Mouse (Mus musculus): ENCODE data around the gene Wbp4. TPM values are rescaled to one million over a fixed set of nuclear protein-coding genes. Genes with fewer than 3 reads are reported as not detected.

Wbp4 gene
- polyA plus RNA-seq, 1 experiment from 2014 or later: 46.1 TPM

DNA sequence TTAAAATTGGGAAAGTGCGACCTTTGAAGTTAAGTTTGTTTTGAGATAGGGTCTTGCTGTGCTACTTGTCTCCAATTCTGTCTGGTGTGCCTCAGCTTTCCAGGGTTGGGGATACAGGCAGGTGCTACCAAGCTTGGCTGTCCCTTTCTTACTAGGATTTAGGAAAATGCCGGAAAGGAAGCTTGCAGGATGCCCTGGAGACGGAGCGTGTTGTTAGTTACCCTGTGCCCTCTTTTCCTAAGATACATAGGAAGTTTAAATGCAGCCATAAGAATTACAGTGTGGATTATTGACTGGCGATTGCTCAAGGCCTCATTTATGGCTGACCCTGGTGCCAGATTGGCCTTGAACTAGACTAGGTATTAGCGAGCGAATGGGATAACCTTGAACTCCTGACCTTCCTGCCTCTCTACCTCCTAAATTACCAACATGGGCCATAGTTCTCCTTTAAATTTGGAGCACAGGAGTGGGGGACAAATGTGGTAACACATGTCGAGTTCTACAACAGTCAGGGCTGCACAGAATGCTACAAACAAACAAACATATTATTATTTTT, 35.9 kb upstream of the Wbp4 start:
- no peak overlapping the region for H3K4me3 ChIP-seq
- DNase-seq (ENCODE audit: low spot score): no peak
- H3K27ac ChIP-seq (replicated peaks): no peak overlapping the region
- H3K36me3 ChIP-seq: no peaks in the 10 kb centered on the region
- no peaks in the 10 kb centered on the region for H3K27me3 ChIP-seq (ENCODE audit: low read depth, poor library complexity, severe bottlenecking)
- H3K4me1 ChIP-seq: no peaks in the 10 kb centered on the region
- H3K9me3 ChIP-seq (replicated peaks): no peaks in the 10 kb centered on the region
- 92% methylated on average over 8 of the region's 8 CpGs for WGBS

GRCm38 (mm10) chr14:79516751-79517150, 35.4 kb upstream of the Wbp4 start:
- DNase-seq (ENCODE audit: low spot score): no peak
- Histone ChIP-seq H3K27me3 (ENCODE audit: low read depth, poor library complexity, severe bottlenecking) (no peaks in the 10 kb centered on the region), H3K27ac (replicated peaks) (no peak overlapping the region), H3K36me3 (no peaks in the 10 kb centered on the region), H3K9me3 (replicated peaks) (no peaks in the 10 kb centered on the region), H3K4me3 (no peak overlapping the region), H3K4me1 (no peaks in the 10 kb centered on the region)
- WGBS: 86% methylated on average over 2 of the region's 2 CpGs

GRCm38 (mm10) chr14:79516243-79516610, 34.9 kb upstream of the Wbp4 start:
- no peak for DNase-seq (ENCODE audit: low spot score)

GRCm38 (mm10) chr14:79515511-79516242, 34.4 kb upstream of the Wbp4 start:
- H3K4me3 ChIP-seq: no peak overlapping the region
- no peak for DNase-seq (ENCODE audit: low spot score)
- H3K4me1 ChIP-seq: no peaks in the 10 kb centered on the region
- no peaks in the 10 kb centered on the region for H3K36me3 ChIP-seq
- 87% methylated on average over 8 of the region's 8 CpGs for WGBS
- H3K27ac ChIP-seq (replicated peaks): no peak overlapping the region
- H3K9me3 ChIP-seq (replicated peaks): no peaks in the 10 kb centered on the region
- no peaks in the 10 kb centered on the region for H3K27me3 ChIP-seq (ENCODE audit: low read depth, poor library complexity, severe bottlenecking)

More at GRCm38 (mm10) chr14:79516243-79516610, 34.9 kb upstream of the Wbp4 start:
- Histone ChIP-seq H3K27ac (replicated peaks) (no peak overlapping the region), H3K36me3 (no peaks in the 10 kb centered on the region), H3K4me1 (no peaks in the 10 kb centered on the region), H3K9me3 (replicated peaks) (no peaks in the 10 kb centered on the region), H3K27me3 (ENCODE audit: low read depth, poor library complexity, severe bottlenecking) (no peaks in the 10 kb centered on the region), H3K4me3 (no peak overlapping the region)
- WGBS: 82% methylated on average over 5 of the region's 5 CpGs

DNA sequence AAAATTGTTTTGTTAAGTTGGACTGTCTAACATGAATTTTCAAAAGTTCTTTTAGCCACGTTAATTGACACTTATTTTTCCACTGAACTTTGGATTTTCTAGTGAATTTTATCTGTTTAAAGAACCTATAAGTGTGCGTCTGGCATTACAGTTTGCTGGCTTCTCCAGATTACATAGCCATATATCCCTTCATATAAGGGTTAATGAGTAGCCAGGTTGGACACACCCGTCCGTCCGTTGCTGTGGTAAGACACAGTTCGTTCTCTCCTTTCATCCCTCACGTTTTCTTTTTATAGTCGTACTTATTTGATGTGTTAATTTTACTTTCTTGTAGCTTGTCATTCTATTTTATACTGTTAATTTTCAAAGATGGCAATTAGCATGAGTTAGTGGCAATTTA, 33.8 kb upstream of the Wbp4 start:
- DNase-seq (ENCODE audit: low spot score): no peak
- Histone ChIP-seq H3K36me3 (no peaks in the 10 kb centered on the region), H3K9me3 (replicated peaks) (no peaks in the 10 kb centered on the region), H3K4me1 (no peaks in the 10 kb centered on the region), H3K27me3 (ENCODE audit: low read depth, poor library complexity, severe bottlenecking) (no peaks in the 10 kb centered on the region), H3K4me3 (no peak overlapping the region), H3K27ac (replicated peaks) (no peak overlapping the region)
- 93% methylated on average over 8 of the region's 8 CpGs for WGBS

GRCm38 (mm10) chr14:79513951-79514350, 32.6 kb upstream of the Wbp4 start:
- H3K4me3 ChIP-seq: no peak overlapping the region
- 0 out of 2 replicates have a peak, but pooled peaks cover 1% of the 10 kb centered on the region for H3K4me1 ChIP-seq
- H3K36me3 ChIP-seq: no peaks in the 10 kb centered on the region
- no peaks in the 10 kb centered on the region for H3K9me3 ChIP-seq (replicated peaks)
- no peak for DNase-seq (ENCODE audit: low spot score)
- H3K27me3 ChIP-seq (ENCODE audit: low read depth, poor library complexity, severe bottlenecking): no peaks in the 10 kb centered on the region
- H3K27ac ChIP-seq (replicated peaks): no peak overlapping the region
- 80% methylated on average over 2 of the region's 2 CpGs for WGBS

DNA sequence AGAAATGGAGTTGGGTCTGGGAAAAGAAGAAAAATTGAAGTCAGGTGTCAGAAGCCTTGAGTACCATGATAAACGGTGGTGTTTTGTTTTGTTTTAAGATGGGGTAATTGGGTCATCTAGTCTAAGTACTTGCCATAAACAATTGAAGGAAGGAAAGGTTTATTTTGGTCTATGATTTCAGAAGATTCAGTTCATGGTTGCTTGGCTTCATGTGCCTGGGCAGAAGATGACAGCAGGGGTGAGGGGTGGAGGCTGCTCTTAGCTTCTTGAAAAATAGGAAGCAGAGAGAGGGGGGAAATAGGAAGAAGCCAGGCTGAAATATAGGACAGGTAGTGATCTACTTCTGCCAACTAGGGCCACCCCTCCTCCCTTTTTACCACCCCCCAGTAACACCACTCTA, 30.2 kb upstream of the Wbp4 start:
- Histone ChIP-seq H3K36me3 (no peaks in the 10 kb centered on the region), H3K4me1 (0 out of 2 replicates have a peak, but pooled peaks cover 5% of the 10 kb centered on the region), H3K27ac (replicated peaks) (no peak overlapping the region), H3K9me3 (replicated peaks) (no peaks in the 10 kb centered on the region), H3K27me3 (ENCODE audit: low read depth, poor library complexity, severe bottlenecking) (no peaks in the 10 kb centered on the region), H3K4me3 (no peak overlapping the region)
- 94% methylated on average over 1 of the region's 1 CpGs for WGBS
- DNase-seq (ENCODE audit: low spot score): no peak

DNA sequence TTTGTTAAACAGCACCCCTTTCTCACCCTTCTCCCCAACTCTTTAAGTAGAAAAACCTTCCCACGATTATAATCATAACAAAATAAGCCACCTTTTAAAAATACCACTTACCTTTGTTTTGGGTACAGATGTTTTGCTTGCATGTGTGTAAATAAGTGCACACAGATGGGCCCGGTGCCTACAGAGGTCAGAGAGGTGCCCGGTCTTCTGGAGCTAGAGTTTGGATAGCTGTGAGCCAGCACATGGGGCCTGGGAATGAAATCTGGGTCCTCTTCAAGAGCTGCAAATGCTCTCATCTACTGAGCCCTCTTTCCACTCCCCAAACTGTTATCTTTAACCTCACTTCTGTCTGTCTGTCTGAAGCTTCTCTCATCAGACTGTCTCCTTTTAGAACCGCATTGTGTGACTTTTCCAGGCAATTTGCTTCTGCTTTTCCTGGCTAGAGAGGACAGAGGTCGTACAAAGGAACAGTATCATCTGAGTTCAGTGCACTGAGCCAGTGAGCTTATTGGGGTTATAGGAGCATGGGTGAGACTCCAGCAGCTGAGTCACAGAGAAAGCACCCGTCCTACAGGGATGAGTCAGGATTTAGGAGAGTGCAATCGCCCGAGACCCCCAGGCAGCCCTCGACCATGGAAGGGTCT, 27.5 kb upstream of the Wbp4 start:
- Histone ChIP-seq H3K4me3 (no peak overlapping the region), H3K27ac (replicated peaks) (0 out of 2 replicates have a peak overlapping the region, but pooled peaks have one; percentile 6), H3K36me3 (no peaks in the 10 kb centered on the region), H3K4me1 (0 out of 2 replicates have a peak, but pooled peaks cover 5% of the 10 kb centered on the region), H3K27me3 (ENCODE audit: low read depth, poor library complexity, severe bottlenecking) (no peaks in the 10 kb centered on the region), H3K9me3 (replicated peaks) (no peaks in the 10 kb centered on the region)
- WGBS: 86% methylated on average over 9 of the region's 9 CpGs
- DNase-seq (ENCODE audit: low spot score): no peak

DNA sequence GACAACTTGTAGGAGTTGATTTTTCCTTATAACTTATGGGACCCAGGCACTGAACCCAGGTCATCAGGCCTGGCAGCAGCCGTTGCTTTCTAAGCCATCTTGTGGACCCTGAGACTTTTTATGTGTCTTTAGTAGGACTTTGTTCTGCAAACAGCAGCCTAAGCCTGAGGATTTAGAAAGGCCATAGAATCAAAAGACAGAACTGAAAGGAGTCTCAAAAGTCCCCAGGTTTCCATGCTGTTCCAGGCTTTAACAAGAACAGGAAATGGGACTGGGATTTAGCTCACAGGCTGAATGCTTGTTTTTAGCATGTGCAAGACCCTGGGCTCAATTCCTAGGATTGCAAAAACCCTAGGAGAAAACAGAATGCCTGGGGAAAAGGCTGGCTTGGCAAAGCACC, 26.5 kb upstream of the Wbp4 start:
- DNase-seq (ENCODE audit: low spot score): no peak
- WGBS: 61% methylated on average over 1 of the region's 1 CpGs
- H3K4me3 ChIP-seq: no peak overlapping the region
- H3K27me3 ChIP-seq (ENCODE audit: low read depth, poor library complexity, severe bottlenecking): no peaks in the 10 kb centered on the region
- 0 out of 2 replicates have a peak, but pooled peaks cover 5% of the 10 kb centered on the region for H3K4me1 ChIP-seq
- no peaks in the 10 kb centered on the region for H3K9me3 ChIP-seq (replicated peaks)
- no peaks in the 10 kb centered on the region for H3K36me3 ChIP-seq
- H3K27ac ChIP-seq (replicated peaks): no peak overlapping the region

- H3K27me3 ChIP-seq (ENCODE audit: low read depth, poor library complexity, severe bottlenecking): no peaks in the 10 kb centered on the region
- no peak overlapping the region for H3K4me3 ChIP-seq
- 0 out of 2 replicates have a peak, but pooled peaks cover 5% of the 10 kb centered on the region for H3K4me1 ChIP-seq
- 79% methylated on average over 9 of the region's 9 CpGs for whole genome bisulfite sequencing
- H3K36me3 ChIP-seq: no peaks in the 10 kb centered on the region
- no peak for DNase-seq (ENCODE audit: low spot score)
- no peak overlapping the region for H3K27ac ChIP-seq (replicated peaks)
- no peaks in the 10 kb centered on the region for H3K9me3 ChIP-seq (replicated peaks)
Observed at GRCm38 (mm10) chr14:79506207-79506606, 24.9 kb upstream of the Wbp4 start.

DNA sequence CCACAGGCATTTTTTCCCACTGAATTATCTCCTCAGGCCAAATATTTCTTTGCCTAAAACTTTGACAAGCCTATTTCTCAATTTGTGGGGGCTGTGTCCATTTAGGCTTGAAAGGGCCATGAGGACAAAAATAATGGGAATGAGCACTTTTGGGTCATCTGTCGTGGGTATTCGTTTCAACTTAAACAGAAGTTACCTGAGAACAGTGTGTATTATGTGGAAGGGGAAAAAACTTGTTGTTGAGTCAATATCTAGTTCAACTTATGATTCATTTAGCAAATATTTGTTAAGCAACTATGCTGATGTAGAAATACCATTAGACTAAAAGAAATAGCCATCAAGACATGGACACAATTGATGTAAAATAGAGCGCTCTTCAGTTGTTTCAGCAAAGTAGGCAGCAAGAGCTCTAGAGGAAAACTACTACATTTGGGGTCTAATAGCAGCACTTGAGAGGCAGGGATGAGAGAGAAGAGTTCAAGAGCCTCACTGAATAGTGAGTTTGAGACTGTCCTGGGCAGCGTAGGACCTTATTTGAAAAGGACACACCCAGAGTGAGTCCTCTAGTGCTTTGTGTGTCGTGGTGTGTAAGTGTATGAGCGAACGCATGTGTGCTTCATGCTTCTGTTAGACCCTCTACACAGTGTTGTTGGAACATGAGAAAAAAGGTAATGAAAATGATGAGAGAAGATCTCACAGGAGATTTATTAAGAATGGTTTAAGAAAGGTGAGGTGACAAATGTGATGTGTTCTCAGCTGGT, 23.1 kb upstream of the Wbp4 start:
- H3K9me3 ChIP-seq (replicated peaks): no peaks in the 10 kb centered on the region
- H3K27ac ChIP-seq (replicated peaks): no peak overlapping the region

GRCm38 (mm10) chr14:79503371-79504075, 22.2 kb upstream of the Wbp4 start:
- Histone ChIP-seq H3K4me1 (no peaks in the 10 kb centered on the region), H3K36me3 (no peaks in the 10 kb centered on the region), H3K4me3 (no peak overlapping the region), H3K9me3 (replicated peaks) (no peaks in the 10 kb centered on the region), H3K27ac (replicated peaks) (no peak overlapping the region), H3K27me3 (ENCODE audit: low read depth, poor library complexity, severe bottlenecking) (no peaks in the 10 kb centered on the region)
- no peak for DNase-seq (ENCODE audit: low spot score)
- 89% methylated on average over 5 of the region's 5 CpGs for WGBS

More for the DNA sequence above, 23.1 kb upstream of the Wbp4 start:
- no peaks in the 10 kb centered on the region for H3K36me3 ChIP-seq
- 0 out of 2 replicates have a peak, but pooled peaks cover 5% of the 10 kb centered on the region for H3K4me1 ChIP-seq
- H3K4me3 ChIP-seq: no peak overlapping the region
- DNase-seq (ENCODE audit: low spot score): no peak
- WGBS: 94% methylated on average over 7 of the region's 7 CpGs
- H3K27me3 ChIP-seq (ENCODE audit: low read depth, poor library complexity, severe bottlenecking): no peaks in the 10 kb centered on the region

Measured in midbrain, embryonic 10.5 days (tissue).